Mouse (Mus musculus): ENCODE data around the gene Cwh43.
A peak's percentile ranks its signal among the peaks of the same experiment; 100 is the strongest.
"Not testable (repeated sequence)": the region's sequence is repeated elsewhere in the genome, so short reads cannot be mapped to it uniquely, and the experiment has no call there.

The Cwh43 gene

GRCm38 (mm10) chr5:73480700-73481099, 74.8 kb downstream of the Cwh43 start, which contains the start of gene Dcun1d4:
TSS of gene Dcun1d4 (plus strand) at chr5:73481000.
- DNase-seq (ENCODE audit: low spot score): no peak

- no peak for DNase-seq (ENCODE audit: low spot score)
Observed at GRCm38 (mm10) chr5:73481401-73481800, 75.5 kb downstream of the Cwh43 start.

GRCm38 (mm10) chr5:73482381-73482780, 76.5 kb downstream of the Cwh43 start:
- DNase-seq (ENCODE audit: low spot score): not testable (repeated sequence)

GRCm38 (mm10) chr5:73484016-73484615, 78.2 kb downstream of the Cwh43 start:
- no peak for DNase-seq (ENCODE audit: low spot score)

- no peak for DNase-seq (ENCODE audit: low spot score)
Observed at GRCm38 (mm10) chr5:73486451-73486850, 80.6 kb downstream of the Cwh43 start.

GRCm38 (mm10) chr5:73489915-73490314, 84.0 kb downstream of the Cwh43 start:
- no peak for DNase-seq (ENCODE audit: low spot score)

- peak; percentile 96 for DNase-seq (ENCODE audit: low spot score)
Observed at GRCm38 (mm10) chr5:73490596-73491073, 84.8 kb downstream of the Cwh43 start.

- DNase-seq (ENCODE audit: low spot score): no peak
Observed at GRCm38 (mm10) chr5:73491074-73491836, 85.4 kb downstream of the Cwh43 start.

GRCm38 (mm10) chr5:73491837-73492720, 86.2 kb downstream of the Cwh43 start:
- peak; percentile 86 for DNase-seq (ENCODE audit: low spot score)

GRCm38 (mm10) chr5:73497401-73497800, 91.5 kb downstream of the Cwh43 start:
- no peak for DNase-seq (ENCODE audit: low spot score)

GRCm38 (mm10) chr5:73498559-73498958, 92.7 kb downstream of the Cwh43 start:
- DNase-seq (ENCODE audit: low spot score): no peak

GRCm38 (mm10) chr5:73500867-73501440, 95.1 kb downstream of the Cwh43 start:
- no peak for DNase-seq (ENCODE audit: low spot score)

GRCm38 (mm10) chr5:73502422-73502821, 96.5 kb downstream of the Cwh43 start:
- DNase-seq (ENCODE audit: low spot score): no peak
